Mouse (Mus musculus): ENCODE data around the gene Unc79.

GRCm38 (mm10) chr12:102981543-102981942 is 32.9 kb downstream of the Unc79 start:
- TF ChIP-seq CTCF (conservative IDR thresholded peaks at IDR 0.05; ENCODE audit: insufficient read depth, insufficient read length, low read depth, low read length): no peak
- no peak for TF ChIP-seq POLR2A (IDR thresholded peaks at IDR 0.05; ENCODE audit: low read depth, low read length)
